In genomic region chr8:91516422-91516821, GRCm38 (mm10) we compare ENCODE assay signal across 19 mouse cellular contexts.
DNase-seq lines count a peak whose midpoint lies in the region; ATAC-seq lines count a peak whose summit lies in the region.
"Had no signal": no experiment of that assay in that cellular context is flagged by ENCODE, and none has a peak within 500 bp of the region (broad histone marks: within the 10 kb centered on the region; RNA-seq: fewer than 3 reads in every experiment).

No protein-coding gene starts in this region.

- H3K27me3 ChIP-seq in kidney, embryonic 16.5 days (ENCODE audit: insufficient read depth, low read length), result no peaks in the 10 kb centered on the region
- H3K27me3 ChIP-seq in limb, embryonic 10.5 days (ENCODE audit: low read depth, poor library complexity, severe bottlenecking), result peaks cover 87% of the 10 kb centered on the region
- H3K27me3 ChIP-seq in neural tube, embryonic 12.5 days (replicated peaks), result peaks cover 7% of the 10 kb centered on the region
- H3K27me3 ChIP-seq in heart, embryonic 10.5 days (ENCODE audit: insufficient read depth, poor library complexity, severe bottlenecking), result peaks cover 9% of the 10 kb centered on the region; the same call in 1 of the 2 replicates
- H3K27me3 ChIP-seq: embryonic facial prominence, embryonic 13.5 days; heart, embryonic 12.5 days had no signal

- WGBS in kidney, embryonic 16.5 days, result 18% methylated on average over 7 of the region's 7 CpGs
- 7% methylated on average over 7 of the region's 7 CpGs for WGBS in limb, embryonic 10.5 days
- 3% methylated on average over 7 of the region's 7 CpGs for WGBS in neural tube, embryonic 12.5 days
- 39% methylated on average over 7 of the region's 7 CpGs for WGBS in heart, embryonic 10.5 days

- ATAC-seq in kidney, embryonic 16.5 days (ENCODE audit: low FRiP score, low TSS enrichment), result peak; percentile 10; the same call in 1 of the 2 replicates
- ATAC-seq in neural tube, embryonic 12.5 days (ENCODE audit: low FRiP score, low read depth), result no peak
- ATAC-seq: forebrain, embryonic 16.5 days; hindbrain, embryonic 16.5 days had no signal

- H3K27ac ChIP-seq in kidney, embryonic 16.5 days (ENCODE audit: low read length), result peak overlapping the region; percentile 66; the same call in 1 of the 2 replicates
- H3K27ac ChIP-seq in limb, embryonic 10.5 days, result peak overlapping the region; percentile 62; the same call in 1 of the 2 replicates
- no peak overlapping the region for H3K27ac ChIP-seq in neural tube, embryonic 12.5 days
- no peak overlapping the region for H3K27ac ChIP-seq in heart, embryonic 10.5 days
- H3K27ac ChIP-seq: embryonic facial prominence, embryonic 13.5 days; forebrain, embryonic 12.5 days; heart, adult 2 months had no signal

- H3K9ac ChIP-seq in kidney, embryonic 16.5 days (replicated peaks; ENCODE audit: low read length), result no peak overlapping the region; the same call in 1 of the 2 replicates
- H3K9ac ChIP-seq in neural tube, embryonic 12.5 days, result no peak overlapping the region
- H3K9ac ChIP-seq: embryonic facial prominence, embryonic 13.5 days; forebrain, embryonic 12.5 days; heart, embryonic 12.5 days had no signal

- no peaks in the 10 kb centered on the region for H3K36me3 ChIP-seq in kidney, embryonic 16.5 days (ENCODE audit: insufficient read depth, low read length)
- H3K36me3 ChIP-seq in limb, embryonic 10.5 days, result no peaks in the 10 kb centered on the region; the same call in 1 of the 2 replicates
- H3K36me3 ChIP-seq in neural tube, embryonic 12.5 days, result no peaks in the 10 kb centered on the region
- no peaks in the 10 kb centered on the region for H3K36me3 ChIP-seq in heart, embryonic 10.5 days
- H3K36me3 ChIP-seq: embryonic facial prominence, embryonic 13.5 days; forebrain, embryonic 12.5 days; heart, embryonic 12.5 days had no signal

- DNase-seq in embryo, embryonic 10.5 days (ENCODE audit: low spot score), result peak; percentile 48
- no peak for DNase-seq in embryo, embryonic 9.5 days (ENCODE audit: extremely low spot score)
- no peak for DNase-seq in kidney, postnatal 4 days
- peak; percentile 51 for DNase-seq in limb, embryonic 10.5 days (ENCODE audit: low spot score)
- no peak for DNase-seq in lung, postnatal 25 days (ENCODE audit: low spot score)
- no peak for DNase-seq in heart, embryonic 10.5 days (ENCODE audit: low spot score)
- DNase-seq: adrenal gland, postnatal 10 days; cerebellum, adult 11-12 months; cerebellum, adult 9-10 months; cerebellum, postnatal 25 days; gastrocnemius, postnatal 14 days; heart, adult 2 months had no signal

- H3K4me2 ChIP-seq in kidney, embryonic 16.5 days (replicated peaks; ENCODE audit: low read depth, low read length), result no peak overlapping the region
- peak overlapping the region; percentile 32; the same call in 1 of the 2 replicates for H3K4me2 ChIP-seq in neural tube, embryonic 12.5 days (replicated peaks)
- H3K4me2 ChIP-seq: embryonic facial prominence, embryonic 13.5 days; forebrain, embryonic 12.5 days; heart, embryonic 12.5 days had no signal

- no peaks in the 10 kb centered on the region for H3K9me3 ChIP-seq in kidney, embryonic 16.5 days (ENCODE audit: low read length)
- H3K9me3 ChIP-seq in limb, embryonic 10.5 days (replicated peaks), result no peaks in the 10 kb centered on the region
- no peaks in the 10 kb centered on the region for H3K9me3 ChIP-seq in neural tube, embryonic 12.5 days
- H3K9me3 ChIP-seq in heart, embryonic 10.5 days, result no peaks in the 10 kb centered on the region
- H3K9me3 ChIP-seq: embryonic facial prominence, embryonic 13.5 days; forebrain, embryonic 12.5 days; heart, embryonic 12.5 days had no signal

- peaks cover 39% of the 10 kb centered on the region for H3K4me1 ChIP-seq in kidney, embryonic 16.5 days (ENCODE audit: insufficient read depth, low read length)
- H3K4me1 ChIP-seq in limb, embryonic 10.5 days, result peaks cover 59% of the 10 kb centered on the region
- H3K4me1 ChIP-seq in neural tube, embryonic 12.5 days, result peaks cover 47% of the 10 kb centered on the region
- H3K4me1 ChIP-seq in heart, embryonic 10.5 days, result peaks cover 42% of the 10 kb centered on the region

- H3K4me3 ChIP-seq in kidney, embryonic 16.5 days (ENCODE audit: low read length), result no peak overlapping the region
- no peak overlapping the region; the same call in 1 of the 2 replicates for H3K4me3 ChIP-seq in limb, embryonic 10.5 days
- H3K4me3 ChIP-seq in neural tube, embryonic 12.5 days, result no peak overlapping the region
- no peak overlapping the region for H3K4me3 ChIP-seq in heart, embryonic 10.5 days
- H3K4me3 ChIP-seq: embryonic facial prominence, embryonic 13.5 days; forebrain, embryonic 12.5 days; heart, adult 2 months; heart, embryonic 12.5 days had no signal

Comparison
In these comparisons a context has a peak if more than half of its experiments do, and no peak if none do; other contexts are left out.
1. DNase-seq: peak in embryo, embryonic 10.5 days (single experiment) and limb, embryonic 10.5 days (single experiment); none in embryo, embryonic 9.5 days (single experiment), kidney, postnatal 4 days (0 of 2), lung, postnatal 25 days (single experiment) and heart, embryonic 10.5 days (single experiment).
2. H3K27ac ChIP-seq: peak in kidney, embryonic 16.5 days (single experiment) and limb, embryonic 10.5 days (single experiment); none in neural tube, embryonic 12.5 days (single experiment) and heart, embryonic 10.5 days (single experiment).